Mouse (Mus musculus): ENCODE results near the gene Smpd2. TPM values are rescaled to one million over a fixed set of nuclear protein-coding genes. Genes with fewer than 3 reads are reported as not detected.

Smpd2 gene
- polyA plus RNA-seq, 3 experiments from 2014 or later, result 19.3 to 29.5 (median 27.7) TPM

GRCm38 (mm10) chr10:41486506-41487170 is 3.5 kb downstream of the Smpd2 start:
- ATAC-seq, result no peak

- ATAC-seq, result no peak
Observed at GRCm38 (mm10) chr10:41485778-41486177, 4.4 kb downstream of the Smpd2 start.

GRCm38 (mm10) chr10:41482446-41482845 is 7.7 kb downstream of the Smpd2 start:
- no peak for ATAC-seq

- no peak for ATAC-seq
Observed at GRCm38 (mm10) chr10:41480938-41481880, 9.0 kb downstream of the Smpd2 start.

GRCm38 (mm10) chr10:41479961-41480360 is 10.2 kb downstream of the Smpd2 start:
- no peak for ATAC-seq

- peak; percentile 45 for ATAC-seq
Observed at GRCm38 (mm10) chr10:41477278-41478181, 12.6 kb downstream of the Smpd2 start.

- ATAC-seq, result peak; percentile 1
Observed at GRCm38 (mm10) chr10:41477018-41477277, 13.2 kb downstream of the Smpd2 start.

- ATAC-seq, result peak; percentile 49
Observed at GRCm38 (mm10) chr10:41476171-41477017, 13.8 kb downstream of the Smpd2 start, which contains the start of gene Mical1. Gene Mical1 (plus strand): TSS chr10:41476314.

- no peak for ATAC-seq
Observed at GRCm38 (mm10) chr10:41474981-41475391, 15.2 kb downstream of the Smpd2 start.

- peak; percentile 39 for ATAC-seq
Observed at GRCm38 (mm10) chr10:41473782-41474468, 16.2 kb downstream of the Smpd2 start.

GRCm38 (mm10) chr10:41472962-41473481 is 17.1 kb downstream of the Smpd2 start:
- ATAC-seq, result peak; percentile 36

GRCm38 (mm10) chr10:41472534-41472933 is 17.6 kb downstream of the Smpd2 start:
- no peak for ATAC-seq

GRCm38 (mm10) chr10:41470693-41471092 is 19.5 kb downstream of the Smpd2 start:
- peak; percentile 20 for ATAC-seq

GRCm38 (mm10) chr10:41467325-41467724 is 22.8 kb downstream of the Smpd2 start:
- no peak for ATAC-seq

- ATAC-seq, result no peak
Observed at GRCm38 (mm10) chr10:41464401-41464955, 25.7 kb downstream of the Smpd2 start.

- no peak for ATAC-seq
Observed at GRCm38 (mm10) chr10:41461057-41461722, 29.0 kb downstream of the Smpd2 start.

GRCm38 (mm10) chr10:41460501-41460900 is 29.7 kb downstream of the Smpd2 start:
- no peak for ATAC-seq

GRCm38 (mm10) chr10:41459990-41460389 is 30.2 kb downstream of the Smpd2 start:
- ATAC-seq, result no peak

GRCm38 (mm10) chr10:41452791-41453190 is 37.4 kb downstream of the Smpd2 start:
- ATAC-seq, result no peak

GRCm38 (mm10) chr10:41451656-41452055 is 38.5 kb downstream of the Smpd2 start:
- ATAC-seq, result no peak

Measured in inflammation-experienced regulatory T-cells, adult 6 months (primary cell).